Mouse (Mus musculus) adrenal gland (tissue): ENCODE data around the gene Ostm1.

Experiments used
- intact Hi-C: fragments of 180-260 bp; cut with DNase I; formaldehyde crosslinking; loops from one replicate; pipeline ENCODE4 v1.15.1; 2025

Ostm1 gene

DNA sequence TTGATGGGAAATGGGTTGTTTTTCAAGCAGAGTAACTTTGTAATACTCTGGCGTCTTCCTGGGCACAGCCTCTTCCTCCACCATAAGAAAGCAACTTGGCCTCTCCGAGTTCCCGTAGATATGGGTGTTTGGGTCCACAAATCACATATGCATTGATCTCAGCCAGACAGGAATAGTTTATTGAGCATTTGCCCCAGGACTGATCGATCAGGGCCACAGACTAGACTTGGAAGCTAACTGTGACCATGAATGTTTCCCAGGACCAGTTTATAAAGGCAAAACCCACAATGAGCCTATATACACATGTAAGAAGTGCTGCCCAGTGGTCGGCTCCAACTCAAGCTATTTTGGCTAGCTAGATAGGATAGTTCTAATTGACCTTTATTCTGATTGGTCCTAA, 138.5 kb downstream of the Ostm1 start:
- intact Hi-C loops = no loop called here

DNA sequence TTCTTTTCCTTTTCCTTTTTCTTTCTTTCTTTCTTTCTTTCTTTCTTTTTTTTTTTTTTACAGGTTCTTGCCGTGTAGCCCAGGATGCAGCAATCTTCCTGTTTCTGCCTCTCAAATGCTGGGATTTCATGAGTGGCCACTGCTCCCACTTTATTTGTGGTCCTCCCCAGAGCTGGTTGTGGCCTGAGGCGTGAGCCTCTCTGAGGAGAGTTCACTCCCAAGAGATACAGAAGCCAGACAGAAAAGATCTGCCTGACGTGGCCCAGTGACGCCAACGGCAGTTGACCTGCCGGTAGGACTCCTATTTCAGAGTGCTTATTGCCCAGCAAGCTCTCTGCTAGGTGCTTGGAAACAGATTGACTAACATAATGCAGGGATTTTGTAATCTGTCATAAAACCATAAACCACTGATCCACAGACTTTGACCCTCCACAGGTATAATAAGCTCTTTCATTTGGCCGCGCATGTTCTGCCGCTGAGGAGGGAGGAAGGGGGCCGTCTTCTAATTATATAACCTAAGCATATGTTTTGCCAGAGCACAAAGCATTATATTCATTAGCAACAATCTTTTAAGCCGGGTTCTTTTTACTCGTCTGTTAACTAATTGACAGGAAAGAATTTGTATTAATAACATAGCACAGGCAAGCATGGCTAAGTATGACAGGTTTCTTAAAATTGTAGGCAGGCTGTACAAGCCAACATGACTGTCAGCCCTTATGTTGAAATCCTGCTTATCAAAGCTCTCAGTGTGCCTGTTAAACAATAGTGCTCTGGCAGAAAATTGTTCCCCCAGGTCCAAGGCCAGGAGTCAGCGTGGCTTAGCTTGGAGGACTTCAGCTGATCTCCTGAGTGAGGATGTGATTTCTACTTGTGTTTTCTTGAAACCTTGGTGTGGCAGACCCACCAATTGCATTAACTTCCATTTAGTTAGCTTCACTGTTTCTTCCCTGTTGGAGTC, 139.9 kb downstream of the Ostm1 start:
- intact Hi-C loops = no loop called here

DNA sequence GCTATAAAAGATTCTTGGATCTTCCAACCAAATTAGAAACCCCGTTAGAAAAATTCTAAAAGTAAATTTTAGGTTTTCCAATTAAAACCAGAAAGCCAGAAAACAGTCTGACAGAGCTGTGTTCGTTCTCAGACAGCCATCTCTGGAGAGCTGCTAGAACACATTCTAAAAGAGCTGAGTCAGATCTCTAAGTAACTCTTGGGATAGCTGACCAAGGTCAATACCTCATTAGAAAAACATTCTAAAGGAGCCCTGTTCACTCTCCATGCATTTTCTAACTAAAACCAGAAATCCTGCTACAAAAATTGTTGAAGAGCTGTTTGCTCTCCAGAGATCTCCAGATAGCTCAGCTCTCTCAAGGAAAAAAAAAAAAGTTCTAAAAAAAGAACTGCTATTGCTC, 146.0 kb downstream of the Ostm1 start:
- intact Hi-C loops = loop anchor here (10.0 kb wide), 1 partner anchor 205 kb away; no protein-coding TSS in a partner anchor

DNA sequence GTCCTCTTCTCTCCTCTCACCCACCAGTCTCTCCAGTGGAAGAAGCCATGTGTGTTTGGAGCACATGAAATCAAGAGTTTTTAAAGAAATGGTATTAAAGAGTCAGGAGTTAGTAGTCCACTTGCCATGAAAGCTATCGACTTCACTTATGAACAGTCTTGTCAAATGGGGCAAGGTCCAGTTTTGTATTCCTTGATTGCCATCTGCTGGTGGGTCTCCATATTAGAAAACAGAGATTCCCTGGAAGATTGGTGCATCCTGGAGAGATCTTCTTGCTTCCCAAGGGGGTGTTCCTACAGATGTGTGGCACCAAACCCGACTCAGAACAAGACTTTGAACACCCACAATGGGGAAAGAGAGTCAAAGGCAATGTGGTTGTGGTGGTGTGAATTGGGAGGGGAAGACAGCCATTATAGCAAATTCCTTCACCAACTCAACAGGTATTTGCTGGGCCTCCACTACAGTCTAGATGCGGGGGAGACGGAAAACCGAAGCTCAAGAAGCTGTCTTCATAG, 151.0 kb downstream of the Ostm1 start:
- intact Hi-C loops = loop anchor here (2.0 to 10.0 kb wide), 3 partner anchors 38 to 427 kb away; no protein-coding TSS in a partner anchor

DNA sequence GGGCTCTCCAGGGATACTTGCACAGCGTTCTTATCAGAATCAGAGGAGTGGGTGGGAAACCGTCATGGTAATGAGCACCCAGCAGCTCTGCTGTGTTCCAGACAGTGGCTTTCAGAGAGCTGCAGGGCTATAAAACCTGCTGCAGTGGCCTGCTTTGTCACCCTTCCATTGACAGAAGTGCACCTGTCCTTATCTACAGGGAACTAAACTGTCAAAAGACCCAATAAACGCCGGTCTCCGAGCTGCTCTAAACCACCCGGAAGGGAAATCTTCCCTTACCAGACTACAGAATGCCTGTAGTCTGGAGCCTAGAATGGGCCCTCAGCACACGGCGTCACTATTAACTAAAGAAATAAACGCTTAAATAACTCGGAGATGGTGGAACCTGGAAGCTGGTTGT, 168.2 kb downstream of the Ostm1 start:
- intact Hi-C loops = no loop called here
